ENCODE assay signal across 8 mouse cellular contexts in genomic region chr11:72134536-72135382, GRCm38 (mm10). TPM values are rescaled to one million over a fixed set of nuclear protein-coding genes. Genes with fewer than 3 reads are reported as not detected.
DNase-seq lines count a peak whose midpoint lies in the region; ATAC-seq and TF ChIP-seq lines count a peak whose summit lies in the region.
"Had no signal": no experiment of that assay in that cellular context is flagged by ENCODE, and none has a peak within 500 bp of the region (broad histone marks: within the 10 kb centered on the region; RNA-seq: fewer than 3 reads in every experiment).

No protein-coding gene starts in this region.

- H3K9ac ChIP-seq in embryonic facial prominence, embryonic 11.5 days (replicated peaks; ENCODE audit: low read length) = no peak overlapping the region
- peak overlapping the region; percentile 83 for H3K9ac ChIP-seq in hindbrain, postnatal 0 days (replicated peaks; ENCODE audit: low read length)
- H3K9ac ChIP-seq in neural tube, embryonic 12.5 days = peak overlapping the region; percentile 77

- no peak overlapping the region for H3K27ac ChIP-seq in embryonic facial prominence, embryonic 11.5 days (replicated peaks; ENCODE audit: low read depth, low read length)
- peak overlapping the region; percentile 60; the same call in 1 of the 2 replicates for H3K27ac ChIP-seq in hindbrain, postnatal 0 days
- no peak overlapping the region for H3K27ac ChIP-seq in neural tube, embryonic 12.5 days
- H3K27ac ChIP-seq: macrophage had no signal

- intact Hi-C loops in left cerebral cortex, postnatal 36 days (cut with DNase I) = loop anchor here (2.0 kb wide), 2 partner anchors 48 to 82 kb away; no protein-coding TSS in a partner anchor

- H3K9me3 ChIP-seq in embryonic facial prominence, embryonic 11.5 days (replicated peaks; ENCODE audit: control insufficient read depth, low read length) = no peaks in the 10 kb centered on the region
- no peaks in the 10 kb centered on the region for H3K9me3 ChIP-seq in hindbrain, postnatal 0 days (ENCODE audit: low read length)
- H3K9me3 ChIP-seq in neural tube, embryonic 12.5 days = no peaks in the 10 kb centered on the region

- peak overlapping the region; percentile 66 for H3K4me3 ChIP-seq in embryonic facial prominence, embryonic 11.5 days (ENCODE audit: low read depth, low read length)
- H3K4me3 ChIP-seq in hindbrain, postnatal 0 days (ENCODE audit: low read length) = peak overlapping the region; percentile 67
- H3K4me3 ChIP-seq in neural tube, embryonic 12.5 days = peak overlapping the region; percentile 70

- H3K4me1 ChIP-seq in embryonic facial prominence, embryonic 11.5 days (ENCODE audit: control insufficient read depth, insufficient read depth, low read length) = no peaks in the 10 kb centered on the region
- peaks cover 21% of the 10 kb centered on the region for H3K4me1 ChIP-seq in hindbrain, postnatal 0 days (ENCODE audit: insufficient read depth, low read length)
- H3K4me1 ChIP-seq in neural tube, embryonic 12.5 days = peaks cover 22% of the 10 kb centered on the region

- peak; percentile 35 to 41 for DNase-seq in left cerebral cortex, postnatal 36 days (ENCODE audit: low spot score in 2 of 2)
- no peak for DNase-seq in left cerebral cortex, adult 9 months (ENCODE audit: low spot score in 2 of 2)
- DNase-seq in embryonic facial prominence, embryonic 11.5 days (ENCODE audit: low spot score) = no peak
- DNase-seq in hindbrain, postnatal 0 days (ENCODE audit: low spot score) = no peak
- no peak for DNase-seq in thymus, postnatal 14 days
- no peak for DNase-seq in spleen, adult 12 weeks (ENCODE audit: low spot score)

- 14% methylated on average over 24 of the region's 24 CpGs for WGBS in embryonic facial prominence, embryonic 11.5 days
- 13% methylated on average over 24 of the region's 24 CpGs for WGBS in hindbrain, postnatal 0 days
- 15% methylated on average over 24 of the region's 24 CpGs for WGBS in neural tube, embryonic 12.5 days

- no peaks in the 10 kb centered on the region for H3K36me3 ChIP-seq in embryonic facial prominence, embryonic 11.5 days (replicated peaks; ENCODE audit: control insufficient read depth, insufficient read depth, low read depth, low read length)
- no peaks in the 10 kb centered on the region for H3K36me3 ChIP-seq in hindbrain, postnatal 0 days (ENCODE audit: insufficient read depth, low read length)
- no peaks in the 10 kb centered on the region for H3K36me3 ChIP-seq in neural tube, embryonic 12.5 days

- peaks cover 33% of the 10 kb centered on the region for H3K27me3 ChIP-seq in embryonic facial prominence, embryonic 11.5 days (ENCODE audit: control insufficient read depth, insufficient read depth, low read length)
- H3K27me3 ChIP-seq in hindbrain, postnatal 0 days (ENCODE audit: insufficient read depth, low read length) = no peaks in the 10 kb centered on the region
- peaks cover 61% of the 10 kb centered on the region for H3K27me3 ChIP-seq in neural tube, embryonic 12.5 days (replicated peaks)

- no peak for TF ChIP-seq CTCF in hindbrain, postnatal 0 days (IDR thresholded peaks at IDR 0.05; ENCODE audit: low read depth)

- 0 out of 2 replicates have a peak, but pooled peaks have one; percentile 19 for ATAC-seq in embryonic facial prominence, embryonic 11.5 days (replicated peaks; ENCODE audit: insufficient number of reproducible peaks, low FRiP score, low TSS enrichment, low read depth)
- peak; percentile 9; the same call in 1 of the 2 replicates for ATAC-seq in hindbrain, postnatal 0 days
- peak; percentile 49 for ATAC-seq in neural tube, embryonic 12.5 days (ENCODE audit: low FRiP score, low read depth)

- H3K4me2 ChIP-seq in embryonic facial prominence, embryonic 11.5 days (ENCODE audit: low read depth, low read length) = peak overlapping the region; percentile 99
- peak overlapping the region; percentile 92 for H3K4me2 ChIP-seq in hindbrain, postnatal 0 days (ENCODE audit: low read depth, low read length)
- H3K4me2 ChIP-seq in neural tube, embryonic 12.5 days (replicated peaks) = peak overlapping the region; percentile 99

RNA-seq across cellular contexts. Expression of gene Pitpnm3, which starts 0.8 kb away (rescaled TPM):
- 10 to 100 TPM; 74.9 to 83.2 TPM for total RNA-seq in left cerebral cortex, postnatal 36 days (2021)
- 0.18 and 0.34 TPM in 2 replicates for polyA plus RNA-seq in embryonic facial prominence, embryonic 11.5 days (2014; fragmentation: Nextera tagmentation; extraction: Ambion mirVana)
- 25.1 and 26.3 TPM in 2 replicates for total RNA-seq in hindbrain, postnatal 0 days (2014; rRNA removed)
- 5.8 and 6.1 TPM in 2 replicates for polyA plus RNA-seq in hindbrain, postnatal 0 days (2015; fragmentation: Nextera tagmentation; extraction: Ambion mirVana)
- 0.50 and 0.60 TPM in 2 replicates for polyA plus RNA-seq in neural tube, embryonic 12.5 days (2016; fragmentation: Nextera tagmentation; extraction: Ambion mirVana)
- polyA plus RNA-seq: macrophage had no signal

Comparison
In these comparisons a context has a peak if more than half of its experiments do, and no peak if none do; other contexts are left out.
1. DNase-seq: peak in left cerebral cortex, postnatal 36 days (2 of 2); none in left cerebral cortex, adult 9 months (0 of 2), embryonic facial prominence, embryonic 11.5 days (single experiment), hindbrain, postnatal 0 days (single experiment), thymus, postnatal 14 days (single experiment) and spleen, adult 12 weeks (single experiment).
2. Peak in every context shown above with its lines, with median percentiles within 50 percentile points of each other: ATAC-seq, H3K4me2 ChIP-seq and H3K4me3 ChIP-seq.